Mouse (Mus musculus) right cerebral cortex, postnatal 4 days (tissue): ENCODE measurements around the gene Psmg3.

Source experiments
- DNase-seq: peaks from one replicate; pipeline ENCODE4 v3.0.0-alpha.2; 2022

The Psmg3 gene

DNA sequence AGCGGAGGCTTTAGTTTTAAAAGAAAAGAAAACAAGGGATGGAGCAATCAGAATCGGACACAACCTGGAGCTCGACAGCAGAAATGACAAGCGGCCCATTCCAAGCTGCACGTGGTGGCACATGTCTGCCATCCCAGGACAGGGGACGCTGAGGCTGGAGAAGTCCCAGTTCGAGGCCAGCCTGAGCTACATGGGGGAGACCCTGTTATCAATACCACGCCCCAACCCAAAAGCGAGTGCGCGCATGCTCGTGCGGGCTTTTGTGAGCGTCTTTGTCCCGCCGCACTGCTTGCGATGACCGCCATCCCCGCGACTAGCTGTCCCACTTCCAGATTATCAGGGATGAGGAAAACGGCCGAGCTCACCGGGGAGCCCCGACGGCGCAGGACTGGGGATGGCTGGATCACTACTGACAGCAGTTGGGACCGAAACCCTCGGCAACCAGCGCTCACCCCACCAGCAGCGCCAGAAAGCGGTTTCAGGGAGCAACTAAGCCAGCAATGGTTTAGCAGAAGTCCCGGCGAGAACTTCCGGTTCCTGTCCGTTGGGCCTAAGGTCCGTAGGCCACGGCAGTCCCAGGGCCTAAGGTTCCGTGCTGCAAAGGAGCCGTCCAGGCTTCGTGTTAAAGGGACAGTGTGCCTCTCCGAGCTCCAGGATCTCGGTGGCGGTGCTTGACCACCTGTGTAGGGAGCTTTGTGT, at the start of gene Psmg3, which contains the start of gene Gm26938:
TSS of gene Psmg3 (minus strand) at position 529 of the 699 bp plus-strand sequence.
TSS of gene Gm26938 (minus strand) at position 51 of the 699 bp plus-strand sequence.
- peak; percentile 85 for DNase-seq

GRCm38 (mm10) chr5:139871526-139871925, 44.8 kb upstream of the Psmg3 start:
- no peak for DNase-seq

DNA sequence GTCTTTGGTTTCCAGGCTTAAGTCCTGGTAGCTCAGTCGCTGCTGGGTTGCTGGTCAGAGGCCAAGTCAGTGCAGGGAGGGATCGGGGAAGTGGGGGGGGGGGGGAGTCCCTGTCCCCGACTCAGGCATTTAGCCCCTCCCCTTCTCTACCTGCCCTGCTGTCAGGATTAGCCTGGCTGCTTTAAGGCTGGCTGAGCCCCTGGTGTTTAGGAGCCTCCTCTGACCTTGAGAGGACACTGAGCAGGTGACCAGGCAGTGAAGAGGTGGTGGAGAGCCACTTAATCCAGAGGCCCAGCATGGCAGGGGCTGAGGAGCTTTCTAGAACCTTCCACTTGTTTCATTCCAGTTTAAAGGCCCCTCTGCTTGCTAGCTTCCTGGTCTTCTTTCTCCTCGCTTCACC, 44.2 kb upstream of the Psmg3 start:
- no peak for DNase-seq

DNA sequence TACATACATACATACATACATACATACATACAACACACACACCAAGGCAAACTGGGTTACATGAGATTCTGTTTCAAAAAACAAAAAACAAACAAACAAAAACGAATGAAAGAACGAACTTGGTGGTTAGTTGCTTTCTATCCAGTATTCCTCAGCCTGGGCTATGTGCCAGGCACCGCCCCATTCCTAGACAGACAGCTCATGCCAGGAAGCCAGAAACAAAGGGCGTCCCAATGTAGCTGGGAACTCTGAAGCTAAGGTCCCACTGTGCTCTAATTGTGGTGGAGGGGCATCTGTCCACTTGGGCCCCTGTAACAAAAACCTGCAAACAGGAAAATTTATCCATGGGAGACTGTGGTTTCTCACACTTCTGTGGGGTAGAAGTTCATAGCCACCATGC, 36.1 kb upstream of the Psmg3 start:
- peak; percentile 66 for DNase-seq

- DNase-seq, result no peak
Observed at GRCm38 (mm10) chr5:139860328-139861104, 33.8 kb upstream of the Psmg3 start.

GRCm38 (mm10) chr5:139849626-139850320, 23.1 kb upstream of the Psmg3 start:
- no peak for DNase-seq

GRCm38 (mm10) chr5:139839142-139839541, 12.5 kb upstream of the Psmg3 start:
- DNase-seq, result no peak

DNA sequence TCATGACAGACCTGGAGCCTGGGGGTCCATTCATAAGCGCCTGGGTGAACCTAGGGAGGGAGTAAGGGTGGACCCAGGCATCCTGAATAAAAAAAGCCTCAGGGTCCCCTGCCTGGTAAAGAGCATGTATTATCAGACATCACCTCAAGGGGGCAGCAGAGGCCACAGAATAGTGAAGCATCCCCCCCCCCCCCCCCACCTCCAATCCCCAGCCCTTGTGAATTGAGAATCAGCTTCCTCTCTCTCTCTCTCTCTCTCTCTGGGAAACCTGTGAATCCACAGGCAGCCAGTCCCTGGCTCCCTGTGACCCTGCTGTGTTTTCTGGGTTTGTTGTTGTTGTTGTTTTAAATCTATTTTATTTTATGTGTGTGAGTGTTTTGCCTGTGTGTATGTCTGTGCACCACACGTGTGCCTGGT, 11.8 kb upstream of the Psmg3 start:
- DNase-seq, result peak; percentile 85

GRCm38 (mm10) chr5:139835706-139836105, 9.0 kb upstream of the Psmg3 start:
- DNase-seq, result no peak

DNA sequence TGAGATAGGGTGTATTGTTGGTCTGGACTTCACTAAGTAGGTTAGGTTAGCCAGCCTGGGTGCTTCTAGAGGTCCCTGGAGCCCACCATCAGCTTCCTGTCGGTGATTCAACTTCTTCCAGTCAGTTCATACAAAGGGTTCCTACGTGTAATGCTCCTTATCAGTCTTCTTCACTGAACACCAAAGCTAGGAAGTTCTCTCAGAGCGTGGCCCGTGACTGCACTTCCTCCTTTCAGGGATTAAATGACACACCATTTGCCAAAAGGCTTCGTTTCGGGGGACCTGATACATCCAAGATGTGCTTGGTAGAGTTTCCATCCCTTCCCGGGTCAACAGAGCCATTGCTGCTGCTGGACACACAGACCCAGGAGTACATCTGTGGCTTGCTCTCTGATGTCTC, 5.4 kb upstream of the Psmg3 start:
- DNase-seq, result no peak

DNA sequence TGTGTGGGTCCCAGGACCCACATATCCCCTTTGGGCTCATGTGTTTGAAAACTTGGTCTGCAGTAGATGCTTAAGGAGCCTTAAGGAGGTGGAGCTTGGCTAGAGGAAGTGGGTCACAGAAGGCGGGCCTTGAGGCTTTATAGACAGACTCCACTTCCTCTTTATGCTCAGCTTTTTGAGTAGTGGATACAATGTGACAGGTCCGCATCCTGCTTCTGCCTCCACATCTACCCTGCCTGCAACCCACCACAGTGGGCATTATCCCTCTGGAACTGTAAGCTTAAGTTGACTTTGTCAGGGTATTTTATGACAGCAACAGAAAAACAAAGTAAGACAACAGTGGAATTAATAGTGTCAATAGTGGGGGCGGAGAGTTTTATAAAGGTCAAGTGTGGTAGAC, 4.0 kb upstream of the Psmg3 start:
- DNase-seq, result no peak

DNA sequence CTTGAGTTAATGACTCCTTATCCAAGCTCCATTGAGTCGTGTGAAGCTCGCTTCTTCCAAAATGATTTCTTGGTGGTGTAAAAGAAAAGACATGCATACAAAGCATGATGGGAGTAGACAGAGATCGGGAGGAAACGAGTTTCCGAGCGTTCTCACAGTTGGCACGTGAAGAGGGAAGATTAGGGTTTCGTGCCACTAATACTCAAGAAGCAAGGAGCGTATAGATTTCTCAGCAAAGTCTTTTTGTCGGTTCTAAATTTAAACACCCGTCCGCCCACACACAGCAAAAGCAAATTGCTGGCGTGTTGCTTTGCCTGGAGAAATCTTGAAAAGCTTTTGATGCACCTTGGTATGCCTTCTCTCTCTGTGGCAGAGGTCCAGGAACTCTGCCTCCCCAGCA, 2.7 kb upstream of the Psmg3 start:
- no peak for DNase-seq

DNA sequence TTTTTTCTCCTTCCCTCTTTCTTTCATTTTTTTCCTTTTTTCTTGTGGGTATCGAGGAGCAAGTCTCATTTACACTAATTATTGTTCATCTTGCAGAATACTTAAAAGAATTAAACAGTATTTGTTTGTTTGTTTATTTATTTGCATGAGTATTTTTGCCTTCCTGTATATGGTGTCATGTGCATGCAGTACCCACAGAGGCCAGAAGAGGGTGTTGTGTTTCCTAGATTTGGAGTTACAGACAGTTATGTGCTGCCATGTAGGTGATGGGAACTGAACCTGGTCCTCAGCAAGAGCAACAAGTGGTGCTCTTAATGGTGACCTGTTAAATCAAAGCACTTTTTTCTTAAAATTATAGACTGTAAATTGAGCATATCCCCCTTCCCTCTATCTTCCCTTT, 908 bp upstream of the Psmg3 start:
- no peak for DNase-seq

- DNase-seq, result no peak
Observed at GRCm38 (mm10) chr5:139825947-139826346, 738 bp downstream of the Psmg3 start.

GRCm38 (mm10) chr5:139824531-139824930, 2.2 kb downstream of the Psmg3 start:
- no peak for DNase-seq

GRCm38 (mm10) chr5:139821466-139822459, 4.9 kb downstream of the Psmg3 start:
- DNase-seq, result no peak

DNA sequence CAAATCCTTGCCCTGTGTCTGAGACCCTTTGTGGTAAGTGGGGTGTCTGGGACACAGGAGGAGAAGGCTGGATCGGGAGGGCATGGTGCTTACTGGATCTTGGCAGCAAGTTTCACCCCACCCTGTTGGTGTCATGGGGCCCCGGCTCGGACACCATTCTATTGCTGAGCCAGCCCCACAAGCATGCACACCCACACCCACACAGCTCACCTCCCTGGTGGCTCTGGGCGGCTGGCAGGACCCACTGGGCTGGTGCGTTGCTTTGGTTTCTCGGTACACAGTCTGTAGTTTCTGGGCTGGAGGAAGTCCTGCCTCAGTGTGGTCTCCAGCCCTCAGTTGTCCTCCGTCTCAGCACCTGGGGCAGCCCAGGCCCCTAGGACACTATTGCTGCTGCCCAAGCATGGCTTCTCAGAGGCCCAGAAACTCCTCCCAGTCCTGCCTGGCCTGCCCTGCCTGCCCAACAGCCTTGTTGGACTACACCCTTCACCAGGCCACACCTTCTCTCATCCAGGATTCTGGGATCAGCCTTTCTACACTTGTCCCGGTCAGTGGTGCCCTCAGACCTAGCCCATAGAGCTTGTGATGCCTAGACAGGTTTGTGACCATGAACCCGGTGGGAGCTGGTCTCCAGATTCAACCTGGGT, 7.0 kb downstream of the Psmg3 start, which contains the start of gene Tmem184a:
TSS of gene Tmem184a (minus strand) at position 380 of the 644 bp plus-strand sequence.
- no peak for DNase-seq

- DNase-seq, result no peak
Observed at GRCm38 (mm10) chr5:139818801-139819200, 7.9 kb downstream of the Psmg3 start.

- DNase-seq, result no peak
Observed at GRCm38 (mm10) chr5:139818056-139818455, 8.6 kb downstream of the Psmg3 start.

- DNase-seq, result no peak
Observed at GRCm38 (mm10) chr5:139817292-139817691, 9.4 kb downstream of the Psmg3 start.

DNA sequence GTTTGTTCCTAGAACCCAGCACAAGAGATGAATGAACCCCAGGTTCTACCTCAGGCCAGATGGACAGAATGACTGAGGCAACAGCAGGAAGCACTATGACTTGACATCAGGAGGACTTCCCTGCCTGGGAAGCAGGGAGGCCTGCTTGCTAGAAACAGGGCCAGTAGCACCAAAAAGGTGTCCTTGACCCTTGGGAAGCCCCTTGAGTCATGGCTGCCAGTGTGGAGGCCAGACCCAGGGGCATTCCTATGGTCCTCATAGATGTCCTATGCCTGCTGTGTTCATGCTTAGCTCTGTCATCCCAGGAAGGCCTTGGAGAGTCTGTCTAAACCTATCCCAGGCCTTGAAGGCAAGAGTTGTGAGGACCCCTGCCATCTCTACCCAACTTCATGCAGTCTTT, 10.2 kb downstream of the Psmg3 start:
- no peak for DNase-seq

DNA sequence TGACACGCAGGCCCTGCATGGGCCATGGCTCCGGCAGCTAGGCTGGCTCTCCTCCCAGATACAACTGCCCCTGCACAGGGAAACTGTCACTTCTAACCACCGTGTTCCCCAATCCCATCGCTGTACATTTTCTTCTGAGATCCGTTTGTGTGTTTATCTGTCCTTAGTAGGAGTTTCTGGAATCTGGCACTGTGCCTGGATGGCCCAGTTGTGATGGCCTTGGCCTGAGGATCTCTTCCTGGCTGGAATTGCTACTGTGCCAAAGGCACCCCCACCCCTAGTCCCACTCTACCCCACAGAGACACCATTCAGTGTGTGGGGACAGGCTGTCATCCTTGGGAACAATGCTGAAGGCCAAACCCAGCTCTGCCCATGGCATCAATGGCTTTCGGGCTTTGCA, 10.7 kb downstream of the Psmg3 start:
- DNase-seq, result no peak
